Mouse (Mus musculus) midbrain, postnatal 0 days (tissue): ENCODE results near the gene Myo1h. TPM values are rescaled to one million over a fixed set of nuclear protein-coding genes. Genes with fewer than 3 reads are reported as not detected.
A peak's percentile ranks its signal among the peaks of the same experiment; 100 is the strongest.

ENCODE experiments used
- ATAC-seq: fragments of 200-750 bp; cut with Nextera tagmentation; 2 replicates; pipeline ENCODE4 v1.8.0; 2017; ENCODE audit warnings: moderate number of reproducible peaks, mild to moderate bottlenecking, moderate TSS enrichment, moderate library complexity; ENCODE audit not compliant: low FRiP score
- DNase-seq: peaks from one replicate; pipeline ENCODE4 v3.0.0-alpha.2; 2015; ENCODE audit warnings: low spot score
- H3K27ac ChIP-seq: fragments of 300-500 bp; sonication (generic); 2 replicates; pipeline ENCODE4 v1.5.1; 2014; ENCODE audit warnings: low read depth, mild to moderate bottlenecking, low read length, mixed read lengths
- H3K27me3 ChIP-seq: fragments of 300-500 bp; sonication (generic); 2 replicates; pipeline ENCODE4 v1.6.1; 2014; ENCODE audit warnings: low read length, control low read depth, mixed read lengths; ENCODE audit not compliant: insufficient read depth
- H3K36me3 ChIP-seq: fragments of 300-500 bp; sonication (generic); 2 replicates; pipeline ENCODE4 v1.6.1; 2014; ENCODE audit warnings: low read length, control low read depth, mixed read lengths; ENCODE audit not compliant: insufficient read depth
- H3K4me1 ChIP-seq: fragments of 300-500 bp; sonication (generic); 2 replicates; pipeline ENCODE4 v1.6.1; 2014; ENCODE audit warnings: mild to moderate bottlenecking, control low read depth, antibody characterized with exemption, low read length, mixed read lengths; ENCODE audit not compliant: insufficient read depth
- H3K4me2 ChIP-seq: fragments of 300-500 bp; sonication (generic); 2 replicates; pipeline ENCODE4 v1.6.1; 2014; ENCODE audit warnings: low read depth, mild to moderate bottlenecking, low read length, mixed read lengths; ENCODE audit not compliant: poor library complexity, severe bottlenecking
- H3K4me3 ChIP-seq: fragments of 300-500 bp; sonication (generic); 2 replicates; pipeline ENCODE4 v1.5.1; 2014; ENCODE audit warnings: low read depth, mild to moderate bottlenecking, low read length, moderate library complexity
- H3K9ac ChIP-seq: fragments of 300-500 bp; sonication (generic); replicated peaks from 2 replicates; pipeline ENCODE4 v1.6.1; 2014; ENCODE audit warnings: mild to moderate bottlenecking, low read length, moderate library complexity, mixed read lengths; ENCODE audit not compliant: poor library complexity, severe bottlenecking
- H3K9me3 ChIP-seq: fragments of 300-500 bp; sonication (generic); 2 replicates; pipeline ENCODE4 v1.6.1; 2016; ENCODE audit warnings: low read length, control low read depth
- CTCF ChIP-seq: IDR thresholded peaks from 2 replicates; pipeline ENCODE4 v1.5.1; 2016; ENCODE audit warnings: antibody characterized with exemption, mild to moderate bottlenecking
- WGBS: fragments of 180-500 bp; shearing (Covaris S2); extraction: QIAGEN DNeasy Blood & Tissue Kit; methylation state at CpG from one replicate; pipeline ENCODE4 v1.1.7; 2014; 5-methylcytosine and 5-hydroxymethylcytosine counted together
- polyA plus RNA-seq: library from polyadenylated mRNA; unstranded; fragments of >200 nt; fragmentation: Nextera tagmentation; extraction: Ambion mirVana; gene quantifications from 2 replicates; pipeline ENCODE4 v1.2.1, GENCODE M21; 2015
- total RNA-seq: library from RNA; depleted of rRNA; stranded (reverse); fragments of >200 nt; gene quantifications from 2 replicates; pipeline ENCODE4 v1.2.3, GENCODE M21; 2014; rRNA removed

Myo1h gene
- 0.33 and 0.60 TPM in 2 replicates for total RNA-seq
- 0.43 and 0.56 TPM in 2 replicates for polyA plus RNA-seq

GRCm38 (mm10) chr5:114288874-114289273 is at the start of gene Myo1h:
TSS of gene Myo1h (plus strand) at chr5:114289166.
- Histone ChIP-seq H3K4me1 (peaks cover 4% of the 10 kb centered on the region; the same call in 1 of the 2 replicates), H3K4me2 (no peak within 1 kb of the TSS), H3K27ac (0 out of 2 replicates have a peak within 1 kb of the TSS, but pooled peaks have one; percentile 6), H3K27me3 (0 out of 2 replicates have a peak, but pooled peaks cover 4% of the 10 kb centered on the region), H3K36me3 (no peaks in the 10 kb centered on the region), H3K9me3 (no peaks in the 10 kb centered on the region), H3K4me3 (no peak within 1 kb of the TSS), H3K9ac (no peak within 1 kb of the TSS)
- DNase-seq, result no peak
- TF ChIP-seq CTCF, result no peak
- ATAC-seq, result no peak
- 56% methylated on average over 13 of the region's 13 CpGs for WGBS

- Histone ChIP-seq H3K4me1 (no peaks in the 10 kb centered on the region), H3K27ac (no peak overlapping the region), H3K4me2 (no peak overlapping the region), H3K4me3 (no peak overlapping the region), H3K36me3 (no peaks in the 10 kb centered on the region), H3K9me3 (no peaks in the 10 kb centered on the region), H3K27me3 (peaks cover 4% of the 10 kb centered on the region; the same call in 1 of the 2 replicates), H3K9ac (no peak overlapping the region)
- no peak for TF ChIP-seq CTCF
- no peak for ATAC-seq
- 41% methylated on average over 14 of the region's 14 CpGs for WGBS
- no peak for DNase-seq
Observed at GRCm38 (mm10) chr5:114239737-114240136, 49.2 kb upstream of the Myo1h start.

- no peak for TF ChIP-seq CTCF
- DNase-seq, result no peak
- Histone ChIP-seq H3K4me1 (no peaks in the 10 kb centered on the region; the same call in 1 of the 2 replicates), H3K4me3 (no peak overlapping the region), H3K4me2 (no peak overlapping the region), H3K27me3 (no peaks in the 10 kb centered on the region), H3K36me3 (no peaks in the 10 kb centered on the region), H3K27ac (no peak overlapping the region), H3K9ac (no peak overlapping the region), H3K9me3 (no peaks in the 10 kb centered on the region)
- WGBS, result 85% methylated on average over 7 of the region's 7 CpGs
- no peak for ATAC-seq
Observed at GRCm38 (mm10) chr5:114246465-114246864, 42.5 kb upstream of the Myo1h start.

DNA sequence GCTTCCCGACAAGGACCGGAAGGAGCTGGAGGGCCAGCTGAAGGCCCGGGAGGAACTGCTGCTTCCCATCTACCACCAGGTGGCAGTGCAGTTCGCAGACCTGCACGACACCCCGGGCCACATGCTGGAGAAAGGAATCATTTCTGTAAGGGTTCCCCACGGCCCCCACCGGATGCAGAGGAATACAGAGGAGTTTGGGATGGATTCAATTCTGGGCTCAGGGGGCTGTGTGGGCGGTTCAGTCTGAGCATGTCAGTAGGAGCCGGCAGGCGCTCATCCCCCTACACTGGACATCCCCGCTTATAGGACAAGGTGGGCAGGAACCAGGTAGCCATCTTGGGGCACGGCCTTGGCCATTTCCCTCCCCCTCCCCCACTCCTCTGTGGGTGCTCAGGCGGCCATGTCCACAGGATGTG is 40.8 kb upstream of the Myo1h start:
- Histone ChIP-seq H3K27ac (no peak overlapping the region), H3K27me3 (no peaks in the 10 kb centered on the region), H3K36me3 (no peaks in the 10 kb centered on the region), H3K4me1 (no peaks in the 10 kb centered on the region; the same call in 1 of the 2 replicates), H3K4me2 (peak overlapping the region; percentile 30), H3K9ac (peak overlapping the region; percentile 39; the same call in 1 of the 2 replicates), H3K9me3 (no peaks in the 10 kb centered on the region), H3K4me3 (no peak overlapping the region)
- ATAC-seq (peak; percentile 80), DNase-seq (peak; percentile 88)
- 15% methylated on average over 14 of the region's 14 CpGs for WGBS
- TF ChIP-seq CTCF, result peak; percentile 96

DNA sequence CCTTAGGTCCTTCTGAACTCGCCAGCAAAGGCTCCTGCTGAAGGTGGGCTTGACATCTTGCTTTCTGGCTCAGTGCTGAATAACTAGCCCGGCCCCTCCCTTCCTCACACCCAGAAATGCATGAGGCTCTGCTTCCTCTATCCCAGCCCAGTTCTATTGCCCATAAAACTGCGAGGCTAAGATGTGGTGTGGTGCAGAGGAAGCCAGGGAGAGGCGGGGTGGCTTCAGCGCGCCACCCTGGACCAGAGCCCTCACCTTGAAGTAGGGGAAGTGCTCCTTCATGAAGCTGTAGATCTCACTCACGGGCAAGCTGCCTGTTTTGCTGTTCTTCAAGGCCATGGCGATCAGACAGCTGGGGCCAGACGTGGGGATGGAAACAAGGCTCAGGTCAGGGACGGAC is 29.5 kb upstream of the Myo1h start:
- H3K4me2 ChIP-seq, result no peak overlapping the region
- 84% methylated on average over 10 of the region's 10 CpGs for WGBS

DNA sequence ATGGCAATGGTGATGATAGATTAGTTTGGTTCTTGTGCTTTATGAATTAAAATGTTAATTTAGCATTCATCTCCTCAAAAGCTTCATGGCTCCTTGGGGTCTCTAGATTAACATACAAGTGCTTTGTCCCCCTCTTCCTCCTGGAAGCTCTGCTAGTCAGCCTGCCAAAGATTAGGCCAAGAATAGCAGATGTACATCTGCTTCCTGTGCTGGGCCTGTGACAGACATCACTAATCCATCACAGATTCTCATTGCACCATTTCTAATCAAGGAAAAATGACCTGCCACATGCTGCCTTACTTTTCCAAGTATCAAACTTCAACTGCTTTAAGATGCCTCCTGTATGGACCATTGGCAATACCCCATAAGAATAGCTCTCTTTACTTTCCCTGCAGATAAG is 27.5 kb upstream of the Myo1h start:
- no peaks in the 10 kb centered on the region for H3K4me1 ChIP-seq
- no peaks in the 10 kb centered on the region for H3K27me3 ChIP-seq
- no peaks in the 10 kb centered on the region for H3K9me3 ChIP-seq
- no peak for ATAC-seq
- no peak overlapping the region for H3K4me2 ChIP-seq
- DNase-seq, result no peak
- H3K36me3 ChIP-seq, result no peaks in the 10 kb centered on the region
- no peak overlapping the region for H3K27ac ChIP-seq
- H3K4me3 ChIP-seq, result no peak overlapping the region
- TF ChIP-seq CTCF, result no peak
- no peak overlapping the region for H3K9ac ChIP-seq

More for the DNA sequence above, 29.5 kb upstream of the Myo1h start:
- Histone ChIP-seq H3K9me3 (no peaks in the 10 kb centered on the region), H3K27me3 (no peaks in the 10 kb centered on the region), H3K9ac (no peak overlapping the region), H3K4me1 (no peaks in the 10 kb centered on the region), H3K27ac (no peak overlapping the region), H3K4me3 (no peak overlapping the region), H3K36me3 (no peaks in the 10 kb centered on the region)
- ATAC-seq, result no peak
- DNase-seq, result no peak
- no peak for TF ChIP-seq CTCF
